Mouse (Mus musculus) heart, embryonic 14.5 days (tissue): ENCODE results near the gene Pdlim4. TPM values are rescaled to one million over a fixed set of nuclear protein-coding genes. Genes with fewer than 3 reads are reported as not detected.

Source experiments
- ATAC-seq: fragments of 200-750 bp; cut with Nextera tagmentation; 2 replicates; pipeline ENCODE4 v1.8.0; 2017; ENCODE audit warnings: low read depth, moderate TSS enrichment; ENCODE audit not compliant: insufficient number of reproducible peaks, insufficient read depth, low FRiP score
- H3K27ac ChIP-seq, 2 experiments: fragments of 200-500 bp in 1 of 2; fragments of 300-500 bp in 1 of 2; sonication (generic) in 1 of 2; replicated peaks in 1 of 2; 2 replicates each; pipeline ENCODE4 v1.5.1; 2012 to 2014; ENCODE audit warnings: low read depth in 2 of 2, low read length in 2 of 2, control low read depth in 1 of 2, mild to moderate bottlenecking in 1 of 2, mixed read lengths in 1 of 2; ENCODE audit not compliant: control insufficient read depth in 1 of 2, insufficient read depth in 1 of 2
- H3K27me3 ChIP-seq: fragments of 300-500 bp; sonication (generic); 2 replicates; pipeline ENCODE4 v1.6.1; 2014; ENCODE audit warnings: mild to moderate bottlenecking, low read length, control low read depth; ENCODE audit not compliant: control insufficient read depth, insufficient read depth
- H3K36me3 ChIP-seq: fragments of 300-500 bp; sonication (generic); 2 replicates; pipeline ENCODE4 v1.6.1; 2014; ENCODE audit warnings: mild to moderate bottlenecking, control low read depth, low read length, mixed read lengths; ENCODE audit not compliant: control insufficient read depth, insufficient read depth
- H3K4me1 ChIP-seq, 2 experiments: fragments of 200-500 bp in 1 of 2; fragments of 300-500 bp in 1 of 2; sonication (generic) in 1 of 2; 2 replicates each; pipeline ENCODE4 v1.6.1; 2012 to 2014; ENCODE audit warnings: low read length in 2 of 2, control low read depth in 1 of 2, mixed read lengths in 1 of 2; ENCODE audit not compliant: control insufficient read depth in 2 of 2, insufficient read depth in 2 of 2
- H3K4me2 ChIP-seq: fragments of 300-500 bp; sonication (generic); 2 replicates; pipeline ENCODE4 v1.6.1; 2014; ENCODE audit warnings: mild to moderate bottlenecking, low read length
- H3K4me3 ChIP-seq, 2 experiments: fragments of 200-500 bp in 1 of 2; fragments of 300-500 bp in 1 of 2; sonication (generic) in 1 of 2; 2 replicates each; pipeline ENCODE4 v1.5.1; 2012 to 2014; ENCODE audit warnings: low read length in 2 of 2, mild to moderate bottlenecking in 2 of 2, control low read depth in 1 of 2, low read depth in 1 of 2, moderate library complexity in 1 of 2; ENCODE audit not compliant: control insufficient read depth in 1 of 2, insufficient read depth in 1 of 2
- H3K9ac ChIP-seq: fragments of 300-500 bp; sonication (generic); 2 replicates; pipeline ENCODE4 v1.6.1; 2014; ENCODE audit warnings: mild to moderate bottlenecking, low read length
- H3K9me3 ChIP-seq: fragments of 300-500 bp; sonication (generic); 2 replicates; pipeline ENCODE4 v1.6.1; 2016; ENCODE audit warnings: low read length, control low read depth; ENCODE audit not compliant: control insufficient read depth
- WGBS: fragments of 180-500 bp; shearing (Covaris S2); extraction: QIAGEN DNeasy Blood & Tissue Kit; methylation state at CpG from one replicate; pipeline ENCODE4 v1.1.7; 2014; 5-methylcytosine and 5-hydroxymethylcytosine counted together
- polyA plus RNA-seq: library from polyadenylated mRNA; unstranded; fragments of >200 nt; fragmentation: Nextera tagmentation; extraction: Ambion mirVana; gene quantifications from 2 replicates; pipeline ENCODE4 v1.2.1, GENCODE M21; 2014

The Pdlim4 gene
- polyA plus RNA-seq, 1 experiment from 2014 or later: 14.6 TPM

DNA sequence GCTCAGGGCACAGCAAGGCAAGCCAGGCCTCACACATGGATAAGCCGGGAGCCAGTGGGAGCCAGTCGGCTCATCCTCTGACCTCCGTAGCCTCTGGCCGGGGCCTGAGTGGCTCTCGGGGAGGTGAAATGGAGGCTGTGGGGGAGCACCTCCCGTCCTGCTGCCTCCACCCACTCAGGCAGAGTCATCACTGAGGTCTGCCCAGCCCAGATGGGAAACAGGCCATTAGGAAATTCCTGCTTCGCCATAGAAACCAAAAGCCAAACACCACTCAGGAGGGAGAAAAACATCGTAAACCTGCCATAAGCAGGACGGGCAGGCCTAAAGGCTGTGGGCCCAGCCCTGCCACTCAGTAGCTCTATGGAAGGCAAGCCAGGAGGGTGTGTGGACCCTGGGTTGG, 8.5 kb downstream of the Pdlim4 start:
- no peak overlapping the region for H3K4me3 ChIP-seq
- H3K9me3 ChIP-seq: no peaks in the 10 kb centered on the region
- H3K4me1 ChIP-seq: peaks cover 28 to 41% of the 10 kb centered on the region in 2 experiments
- H3K9ac ChIP-seq: no peak overlapping the region
- no peaks in the 10 kb centered on the region for H3K27me3 ChIP-seq
- no peaks in the 10 kb centered on the region for H3K36me3 ChIP-seq
- no peak overlapping the region for H3K27ac ChIP-seq
- ATAC-seq: no peak
- H3K4me2 ChIP-seq: no peak overlapping the region
- WGBS: 51% methylated on average over 9 of the region's 9 CpGs

DNA sequence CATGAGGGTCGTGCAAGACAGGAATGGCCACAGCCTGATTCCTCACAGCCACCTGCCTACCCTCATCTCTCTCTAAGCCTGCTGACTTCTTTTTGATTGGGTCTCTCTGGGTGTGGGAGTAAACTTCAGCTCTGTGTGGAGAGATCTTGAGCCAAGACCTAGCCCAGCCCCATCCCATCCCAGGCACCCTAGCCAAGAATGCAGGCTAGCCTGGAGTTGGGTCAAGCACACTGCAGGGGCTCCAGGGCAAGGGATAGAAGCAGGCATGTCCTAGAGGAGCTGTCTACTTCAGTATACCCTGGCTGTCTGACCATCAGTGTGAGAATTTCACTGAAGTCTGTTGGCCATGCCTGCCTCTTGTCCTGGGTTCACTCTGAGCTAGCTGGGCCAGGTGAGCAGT, 9.3 kb downstream of the Pdlim4 start:
- peaks cover 24 to 40% of the 10 kb centered on the region in 2 experiments for H3K4me1 ChIP-seq
- no peak overlapping the region for H3K4me2 ChIP-seq
- H3K9me3 ChIP-seq: no peaks in the 10 kb centered on the region
- H3K27me3 ChIP-seq: no peaks in the 10 kb centered on the region
- H3K9ac ChIP-seq: no peak overlapping the region
- H3K27ac ChIP-seq: no peak overlapping the region
- ATAC-seq: no peak
- WGBS: 60% methylated on average over 1 of the region's 1 CpGs
- H3K4me3 ChIP-seq: no peak overlapping the region
- H3K36me3 ChIP-seq: no peaks in the 10 kb centered on the region

DNA sequence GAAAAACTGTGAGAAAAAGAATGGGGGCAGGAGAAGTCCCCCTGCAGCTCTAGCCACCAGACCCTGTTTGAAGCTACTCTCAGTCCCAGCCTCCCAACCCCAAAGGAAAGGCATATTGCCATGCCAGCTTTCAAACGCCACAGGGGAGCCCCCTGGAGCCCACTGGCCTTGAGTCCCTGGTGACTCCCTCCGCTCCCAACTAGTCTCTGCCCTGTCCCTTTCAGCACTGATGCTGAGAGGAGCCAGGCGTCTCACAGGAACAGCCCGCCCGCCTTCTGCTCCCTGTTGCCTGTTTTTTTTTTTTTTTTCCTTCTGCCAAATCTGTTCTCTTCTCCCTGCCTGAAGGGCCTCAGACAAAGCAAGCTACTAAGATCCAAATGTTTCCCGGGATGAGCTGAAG, 10.2 kb downstream of the Pdlim4 start:
- H3K27me3 ChIP-seq: no peaks in the 10 kb centered on the region
- H3K4me2 ChIP-seq: no peak overlapping the region
- no peak for ATAC-seq
- H3K9ac ChIP-seq: no peak overlapping the region
- no peaks in the 10 kb centered on the region for H3K9me3 ChIP-seq
- H3K4me1 ChIP-seq: peaks cover 21 to 33% of the 10 kb centered on the region in 2 experiments
- WGBS: 17% methylated on average over 6 of the region's 6 CpGs
- no peaks in the 10 kb centered on the region for H3K36me3 ChIP-seq
- no peak overlapping the region for H3K4me3 ChIP-seq
- H3K27ac ChIP-seq: no peak overlapping the region

DNA sequence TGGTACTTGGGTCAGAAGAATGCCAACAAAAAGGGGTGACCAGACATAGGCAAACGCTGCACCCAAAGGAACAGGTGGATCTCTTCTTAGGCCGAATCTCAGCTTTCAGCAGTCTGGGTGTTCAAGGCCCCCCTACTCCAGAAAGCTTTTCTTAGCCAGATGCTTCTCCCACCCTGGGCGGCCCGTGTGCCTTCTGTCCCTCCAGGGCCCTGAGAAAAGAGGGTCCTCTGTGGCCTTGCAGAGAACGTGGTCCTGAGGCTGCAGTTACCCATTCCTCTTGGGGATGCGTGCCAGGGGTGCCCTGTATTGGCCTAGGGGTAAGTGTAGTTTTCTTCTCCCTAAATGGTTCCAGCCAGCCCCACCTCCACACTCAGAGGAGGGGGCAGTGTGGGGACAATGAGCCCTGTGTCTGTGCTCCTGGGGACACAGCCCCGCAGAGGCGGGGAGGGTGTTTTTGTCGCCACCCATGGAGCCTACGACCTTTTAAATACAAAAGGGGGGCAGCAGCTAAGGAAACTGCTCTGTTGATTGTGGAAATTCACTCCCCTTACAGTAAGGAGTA, 10.7 kb downstream of the Pdlim4 start:
- H3K9ac ChIP-seq: no peak overlapping the region

GRCm38 (mm10) chr11:54057428-54057827, 11.4 kb downstream of the Pdlim4 start:
- 40% methylated on average over 2 of the region's 2 CpGs for WGBS
- ATAC-seq: no peak
- H3K9me3 ChIP-seq: no peaks in the 10 kb centered on the region
- peaks cover 18 to 28% of the 10 kb centered on the region in 2 experiments for H3K4me1 ChIP-seq
- no peak overlapping the region for H3K27ac ChIP-seq
- H3K36me3 ChIP-seq: no peaks in the 10 kb centered on the region
- H3K9ac ChIP-seq: no peak overlapping the region
- no peaks in the 10 kb centered on the region for H3K27me3 ChIP-seq
- no peak overlapping the region for H3K4me3 ChIP-seq
- no peak overlapping the region for H3K4me2 ChIP-seq

More for the DNA sequence above, 10.7 kb downstream of the Pdlim4 start:
- Histone ChIP-seq H3K4me2 (no peak overlapping the region), H3K9me3 (no peaks in the 10 kb centered on the region), H3K4me3 (no peak overlapping the region), H3K27me3 (no peaks in the 10 kb centered on the region), H3K27ac (no peak overlapping the region), H3K36me3 (no peaks in the 10 kb centered on the region), H3K4me1 (peaks cover 21 to 33% of the 10 kb centered on the region in 2 experiments)
- no peak for ATAC-seq
- WGBS: 56% methylated on average over 10 of the region's 10 CpGs

DNA sequence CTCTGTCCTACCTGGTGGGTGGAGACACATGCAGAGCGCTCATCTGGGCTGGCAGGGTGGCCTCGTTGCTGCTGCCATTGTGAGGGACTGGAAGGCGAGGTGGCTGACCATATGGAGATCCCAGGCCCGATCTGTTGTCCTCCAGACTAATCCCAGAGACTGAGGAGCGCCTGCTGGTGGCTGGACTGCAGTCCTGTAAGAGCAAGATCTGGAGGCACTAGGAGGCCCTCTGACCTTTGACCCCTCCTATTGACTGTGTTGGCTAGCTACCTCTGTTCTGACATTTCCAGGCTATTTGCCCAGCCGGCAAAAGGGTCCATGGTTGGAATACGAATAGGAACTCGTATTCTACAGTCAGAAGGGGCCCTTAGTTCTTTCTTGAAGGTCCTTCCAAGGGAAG, 12.7 kb downstream of the Pdlim4 start:
- peaks cover 8 to 19% of the 10 kb centered on the region in 2 experiments; a peak in 3 of 4 replicates for H3K4me1 ChIP-seq
- no peak overlapping the region for H3K27ac ChIP-seq
- no peak overlapping the region for H3K4me2 ChIP-seq
- H3K36me3 ChIP-seq: no peaks in the 10 kb centered on the region
- H3K9ac ChIP-seq: no peak overlapping the region
- ATAC-seq: no peak
- no peaks in the 10 kb centered on the region for H3K27me3 ChIP-seq
- H3K9me3 ChIP-seq: no peaks in the 10 kb centered on the region
- H3K4me3 ChIP-seq: no peak overlapping the region
- WGBS: 68% methylated on average over 8 of the region's 8 CpGs

DNA sequence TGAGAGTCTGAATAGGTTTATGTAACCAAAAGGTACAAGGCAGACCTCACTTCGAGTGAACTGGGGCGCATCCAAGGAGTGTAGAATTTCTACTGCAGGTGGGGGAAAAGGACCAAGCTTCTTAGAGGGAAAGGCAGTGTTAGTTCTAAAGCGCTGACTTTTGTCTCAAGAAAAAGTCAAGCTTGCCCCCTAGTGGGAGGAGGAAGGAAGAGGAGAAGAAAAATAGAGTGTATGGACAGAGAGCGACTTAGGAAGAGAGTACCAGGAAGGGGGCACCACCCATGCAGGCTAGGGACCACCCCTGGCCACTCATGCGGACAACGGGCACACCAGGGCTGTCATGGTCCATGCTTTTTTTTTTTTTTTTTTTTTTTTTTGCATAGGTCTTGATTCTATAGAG, 14.6 kb downstream of the Pdlim4 start:
- H3K4me2 ChIP-seq: no peak overlapping the region
- H3K9me3 ChIP-seq: no peaks in the 10 kb centered on the region
- WGBS: 39% methylated on average over 6 of the region's 6 CpGs
- no peak overlapping the region for H3K9ac ChIP-seq
- peaks cover 6 to 11% of the 10 kb centered on the region in 2 experiments; a peak in 3 of 4 replicates for H3K4me1 ChIP-seq
- H3K27ac ChIP-seq: no peak overlapping the region
- no peaks in the 10 kb centered on the region for H3K27me3 ChIP-seq
- no peak for ATAC-seq
- H3K4me3 ChIP-seq: no peak overlapping the region
- no peaks in the 10 kb centered on the region for H3K36me3 ChIP-seq

GRCm38 (mm10) chr11:54053090-54053489, 15.7 kb downstream of the Pdlim4 start:
- WGBS: 70% methylated on average over 7 of the region's 7 CpGs
- H3K9ac ChIP-seq: no peak overlapping the region
- H3K27ac ChIP-seq: no peak overlapping the region
- H3K4me3 ChIP-seq: no peak overlapping the region
- ATAC-seq: no peak
- no peak overlapping the region for H3K4me2 ChIP-seq
- peaks cover 0 to 1% of the 10 kb centered on the region in 2 experiments; a peak in 2 of 4 replicates for H3K4me1 ChIP-seq
- no peaks in the 10 kb centered on the region for H3K27me3 ChIP-seq
- H3K36me3 ChIP-seq: no peaks in the 10 kb centered on the region
- no peaks in the 10 kb centered on the region for H3K9me3 ChIP-seq
